Mouse (Mus musculus) hindbrain, embryonic 10.5 days (tissue): ENCODE data around the gene Cadm1. TPM values are rescaled to one million over a fixed set of nuclear protein-coding genes. Genes with fewer than 3 reads are reported as not detected.
A peak's percentile ranks its signal among the peaks of the same experiment; 100 is the strongest.

Source experiments
- DNase-seq: peaks from one replicate; pipeline ENCODE4 v3.0.0-alpha.2; 2017; ENCODE audit warnings: low spot score
- H3K27ac ChIP-seq: fragments of 300-500 bp; sonication (generic); 2 replicates; pipeline ENCODE4 v1.5.1; 2016; ENCODE audit warnings: mild to moderate bottlenecking, moderate library complexity
- H3K27me3 ChIP-seq: fragments of 300-500 bp; sonication (generic); 2 replicates; pipeline ENCODE4 v1.6.1; 2016; ENCODE audit warnings: mild to moderate bottlenecking; ENCODE audit not compliant: poor library complexity, insufficient read depth, severe bottlenecking
- H3K36me3 ChIP-seq: fragments of 300-500 bp; sonication (generic); 2 replicates; pipeline ENCODE4 v1.6.1; 2016; ENCODE audit warnings: mild to moderate bottlenecking, moderate library complexity
- H3K4me1 ChIP-seq: fragments of 300-500 bp; sonication (generic); replicated peaks from 2 replicates; pipeline ENCODE4 v1.6.1; 2016; ENCODE audit warnings: mild to moderate bottlenecking
- H3K4me3 ChIP-seq: fragments of 300-500 bp; sonication (generic); 2 replicates; pipeline ENCODE4 v1.5.1; 2016; ENCODE audit warnings: mild to moderate bottlenecking, moderate library complexity
- H3K9me3 ChIP-seq: fragments of 300-500 bp; sonication (generic); 2 replicates; pipeline ENCODE4 v1.6.1; 2016; ENCODE audit warnings: mild to moderate bottlenecking, moderate library complexity
- WGBS: fragments of 180-500 bp; shearing (Covaris S2); methylation state at CpG from one replicate; pipeline ENCODE4 v1.1.7; 2016; 5-methylcytosine and 5-hydroxymethylcytosine counted together
- polyA plus RNA-seq: library from polyadenylated mRNA; unstranded; fragments of >200 nt; fragmentation: Nextera tagmentation; extraction: Ambion mirVana; gene quantifications from 2 replicates; pipeline ENCODE4 v1.2.1, GENCODE M21; 2016

Cadm1 gene
- polyA plus RNA-seq, 1 experiment from 2014 or later, result 111 TPM

GRCm38 (mm10) chr9:47739276-47739675, 209.3 kb downstream of the Cadm1 start:
- peak overlapping the region; percentile 57; the same call in 1 of the 2 replicates for H3K27ac ChIP-seq
- H3K9me3 ChIP-seq, result no peaks in the 10 kb centered on the region
- DNase-seq, result no peak
- WGBS, result 10% methylated on average over 7 of the region's 7 CpGs
- no peaks in the 10 kb centered on the region for H3K27me3 ChIP-seq
- H3K36me3 ChIP-seq, result 0 out of 2 replicates have a peak, but pooled peaks cover 3% of the 10 kb centered on the region
- no peak overlapping the region for H3K4me3 ChIP-seq
- peaks cover 39% of the 10 kb centered on the region for H3K4me1 ChIP-seq

- no peaks in the 10 kb centered on the region for H3K9me3 ChIP-seq
- 90% methylated on average over 3 of the region's 3 CpGs for WGBS
- no peak for DNase-seq
- 0 out of 2 replicates have a peak, but pooled peaks cover 3% of the 10 kb centered on the region for H3K36me3 ChIP-seq
- H3K4me1 ChIP-seq, result peaks cover 39% of the 10 kb centered on the region
- no peaks in the 10 kb centered on the region for H3K27me3 ChIP-seq
- 0 out of 2 replicates have a peak overlapping the region, but pooled peaks have one; percentile 8 for H3K27ac ChIP-seq
- H3K4me3 ChIP-seq, result no peak overlapping the region
Observed at GRCm38 (mm10) chr9:47741751-47742150, 211.8 kb downstream of the Cadm1 start.

GRCm38 (mm10) chr9:47744916-47745315, 214.9 kb downstream of the Cadm1 start:
- Histone ChIP-seq H3K27ac (no peak overlapping the region), H3K4me1 (peaks cover 15% of the 10 kb centered on the region), H3K27me3 (no peaks in the 10 kb centered on the region), H3K4me3 (no peak overlapping the region), H3K36me3 (0 out of 2 replicates have a peak, but pooled peaks cover 3% of the 10 kb centered on the region), H3K9me3 (no peaks in the 10 kb centered on the region)
- 72% methylated on average over 3 of the region's 3 CpGs for WGBS
- no peak for DNase-seq

- Histone ChIP-seq H3K27me3 (no peaks in the 10 kb centered on the region), H3K9me3 (no peaks in the 10 kb centered on the region), H3K36me3 (0 out of 2 replicates have a peak, but pooled peaks cover 3% of the 10 kb centered on the region), H3K27ac (no peak overlapping the region), H3K4me1 (peaks cover 7% of the 10 kb centered on the region), H3K4me3 (no peak overlapping the region)
- 85% methylated on average over 7 of the region's 7 CpGs for WGBS
- no peak for DNase-seq
Observed at GRCm38 (mm10) chr9:47745716-47746115, 215.7 kb downstream of the Cadm1 start.

GRCm38 (mm10) chr9:47749160-47749559, 219.2 kb downstream of the Cadm1 start:
- Histone ChIP-seq H3K27ac (no peak overlapping the region), H3K9me3 (no peaks in the 10 kb centered on the region), H3K4me3 (no peak overlapping the region), H3K4me1 (peaks cover 27% of the 10 kb centered on the region), H3K27me3 (no peaks in the 10 kb centered on the region), H3K36me3 (no peaks in the 10 kb centered on the region)
- WGBS, result 88% methylated on average over 5 of the region's 5 CpGs
- no peak for DNase-seq

- 66% methylated on average over 5 of the region's 5 CpGs for WGBS
- H3K27ac ChIP-seq, result 0 out of 2 replicates have a peak overlapping the region, but pooled peaks have one; percentile 12
- no peak for DNase-seq
- H3K27me3 ChIP-seq, result no peaks in the 10 kb centered on the region
- H3K36me3 ChIP-seq, result no peaks in the 10 kb centered on the region
- peaks cover 33% of the 10 kb centered on the region for H3K4me1 ChIP-seq
- no peak overlapping the region for H3K4me3 ChIP-seq
- H3K9me3 ChIP-seq, result no peaks in the 10 kb centered on the region
Observed at GRCm38 (mm10) chr9:47752516-47752915, 222.5 kb downstream of the Cadm1 start.

GRCm38 (mm10) chr9:47753127-47753526, 223.2 kb downstream of the Cadm1 start:
- no peaks in the 10 kb centered on the region for H3K9me3 ChIP-seq
- peaks cover 33% of the 10 kb centered on the region for H3K4me1 ChIP-seq
- H3K36me3 ChIP-seq, result no peaks in the 10 kb centered on the region
- no peak for DNase-seq
- WGBS, result 77% methylated on average over 7 of the region's 7 CpGs
- H3K4me3 ChIP-seq, result no peak overlapping the region
- 0 out of 2 replicates have a peak overlapping the region, but pooled peaks have one; percentile 12 for H3K27ac ChIP-seq
- no peaks in the 10 kb centered on the region for H3K27me3 ChIP-seq

GRCm38 (mm10) chr9:47755119-47755518, 225.1 kb downstream of the Cadm1 start:
- no peak overlapping the region for H3K27ac ChIP-seq
- no peaks in the 10 kb centered on the region for H3K27me3 ChIP-seq
- H3K4me1 ChIP-seq, result peaks cover 45% of the 10 kb centered on the region
- no peaks in the 10 kb centered on the region for H3K9me3 ChIP-seq
- H3K4me3 ChIP-seq, result no peak overlapping the region
- no peak for DNase-seq
- whole genome bisulfite sequencing, result 76% methylated on average over 12 of the region's 12 CpGs
- no peaks in the 10 kb centered on the region for H3K36me3 ChIP-seq

GRCm38 (mm10) chr9:47757798-47758197, 227.8 kb downstream of the Cadm1 start:
- DNase-seq, result no peak
- WGBS, result 91% methylated on average over 2 of the region's 2 CpGs
- Histone ChIP-seq H3K27ac (no peak overlapping the region), H3K4me1 (peaks cover 55% of the 10 kb centered on the region), H3K4me3 (no peak overlapping the region), H3K36me3 (no peaks in the 10 kb centered on the region), H3K27me3 (no peaks in the 10 kb centered on the region), H3K9me3 (no peaks in the 10 kb centered on the region)

GRCm38 (mm10) chr9:47758320-47758719, 228.3 kb downstream of the Cadm1 start:
- 83% methylated on average over 3 of the region's 3 CpGs for WGBS
- peaks cover 55% of the 10 kb centered on the region for H3K4me1 ChIP-seq
- no peak overlapping the region for H3K27ac ChIP-seq
- H3K36me3 ChIP-seq, result no peaks in the 10 kb centered on the region
- no peaks in the 10 kb centered on the region for H3K27me3 ChIP-seq
- no peak for DNase-seq
- no peaks in the 10 kb centered on the region for H3K9me3 ChIP-seq
- no peak overlapping the region for H3K4me3 ChIP-seq

- Histone ChIP-seq H3K27ac (no peak overlapping the region), H3K9me3 (no peaks in the 10 kb centered on the region), H3K4me1 (peaks cover 53% of the 10 kb centered on the region), H3K4me3 (no peak overlapping the region), H3K36me3 (no peaks in the 10 kb centered on the region), H3K27me3 (no peaks in the 10 kb centered on the region)
- 67% methylated on average over 7 of the region's 7 CpGs for WGBS
- no peak for DNase-seq
Observed at GRCm38 (mm10) chr9:47759807-47760206, 229.8 kb downstream of the Cadm1 start.

GRCm38 (mm10) chr9:47761601-47762000, 231.6 kb downstream of the Cadm1 start:
- Histone ChIP-seq H3K27me3 (no peaks in the 10 kb centered on the region), H3K27ac (no peak overlapping the region), H3K9me3 (no peaks in the 10 kb centered on the region), H3K4me1 (peaks cover 62% of the 10 kb centered on the region), H3K4me3 (no peak overlapping the region), H3K36me3 (no peaks in the 10 kb centered on the region)
- DNase-seq, result no peak
- 72% methylated on average over 5 of the region's 5 CpGs for WGBS

GRCm38 (mm10) chr9:47762913-47763312, 232.9 kb downstream of the Cadm1 start:
- Histone ChIP-seq H3K4me3 (no peak overlapping the region), H3K9me3 (no peaks in the 10 kb centered on the region), H3K4me1 (peaks cover 62% of the 10 kb centered on the region), H3K36me3 (no peaks in the 10 kb centered on the region), H3K27ac (no peak overlapping the region), H3K27me3 (no peaks in the 10 kb centered on the region)
- no peak for DNase-seq
- WGBS, result 83% methylated on average over 5 of the region's 5 CpGs

- H3K9me3 ChIP-seq, result no peaks in the 10 kb centered on the region
- H3K27ac ChIP-seq, result no peak overlapping the region
- WGBS, result 78% methylated on average over 5 of the region's 5 CpGs
- H3K4me3 ChIP-seq, result no peak overlapping the region
- H3K36me3 ChIP-seq, result no peaks in the 10 kb centered on the region
- no peak for DNase-seq
- H3K4me1 ChIP-seq, result peaks cover 51% of the 10 kb centered on the region
- no peaks in the 10 kb centered on the region for H3K27me3 ChIP-seq
Observed at GRCm38 (mm10) chr9:47764920-47765319, 234.9 kb downstream of the Cadm1 start.
